Mouse (Mus musculus) forebrain, embryonic 10.5 days (tissue): ENCODE data around the gene Ptx4. TPM values are rescaled to one million over a fixed set of nuclear protein-coding genes. Genes with fewer than 3 reads are reported as not detected.
"Not testable (repeated sequence)": the region's sequence is repeated elsewhere in the genome, so short reads cannot be mapped to it uniquely, and the experiment has no call there.

Experiments
- DNase-seq: peaks from one replicate; pipeline ENCODE4 v3.0.0-alpha.2; 2017; ENCODE audit warnings: low spot score; ENCODE audit errors: extremely low spot score
- H3K27ac ChIP-seq: fragments of 300-500 bp; sonication (generic); 2 replicates; pipeline ENCODE4 v1.5.1; 2016; ENCODE audit warnings: mild to moderate bottlenecking
- H3K27me3 ChIP-seq: fragments of 300-500 bp; sonication (generic); 2 replicates; pipeline ENCODE4 v1.6.1; 2016; ENCODE audit warnings: mild to moderate bottlenecking; ENCODE audit not compliant: poor library complexity, severe bottlenecking
- H3K36me3 ChIP-seq: fragments of 300-500 bp; sonication (generic); replicated peaks from 2 replicates; pipeline ENCODE4 v1.6.1; 2016; ENCODE audit warnings: mild to moderate bottlenecking, moderate library complexity
- H3K4me1 ChIP-seq: fragments of 300-500 bp; sonication (generic); 2 replicates; pipeline ENCODE4 v1.6.1; 2016
- H3K4me3 ChIP-seq: fragments of 300-500 bp; sonication (generic); 2 replicates; pipeline ENCODE4 v1.5.1; 2016; ENCODE audit warnings: mild to moderate bottlenecking, moderate library complexity
- H3K9me3 ChIP-seq: fragments of 300-500 bp; sonication (generic); 2 replicates; pipeline ENCODE4 v1.6.1; 2016; ENCODE audit warnings: mild to moderate bottlenecking, moderate library complexity
- WGBS: fragments of 180-500 bp; shearing (Covaris S2); methylation state at CpG from one replicate; pipeline ENCODE4 v1.1.7; 2016; 5-methylcytosine and 5-hydroxymethylcytosine counted together
- polyA plus RNA-seq: library from polyadenylated mRNA; unstranded; fragments of >200 nt; fragmentation: Nextera tagmentation; extraction: Ambion mirVana; gene quantifications from 2 replicates; pipeline ENCODE4 v1.2.1, GENCODE M21; 2016

The Ptx4 gene
- polyA plus RNA-seq, 1 experiment from 2014 or later = 0.30 TPM

- DNase-seq = no peak
- no peaks in the 10 kb centered on the region for H3K36me3 ChIP-seq
- H3K4me3 ChIP-seq = no peak overlapping the region
- peaks cover 9% of the 10 kb centered on the region; the same call in 1 of the 2 replicates for H3K27me3 ChIP-seq
- no peaks in the 10 kb centered on the region for H3K9me3 ChIP-seq
- no peaks in the 10 kb centered on the region for H3K4me1 ChIP-seq
- 35% methylated on average over 7 of the region's 7 CpGs for WGBS
- no peak overlapping the region for H3K27ac ChIP-seq
These were observed 3.4 kb downstream of the Ptx4 start for GRCm38 (mm10) chr17:25123979-25124378.

GRCm38 (mm10) chr17:25125442-25126060 is 5.0 kb downstream of the Ptx4 start:
- H3K4me3 ChIP-seq, H3K36me3 ChIP-seq, H3K27ac ChIP-seq, DNase-seq, H3K27me3 ChIP-seq, H3K4me1 ChIP-seq, H3K9me3 ChIP-seq: not testable (repeated sequence)
- 78% methylated on average over 3 of the region's 3 CpGs for WGBS

- no peaks in the 10 kb centered on the region for H3K4me1 ChIP-seq
- no peak for DNase-seq
- no peaks in the 10 kb centered on the region for H3K9me3 ChIP-seq
- peaks cover 9% of the 10 kb centered on the region; the same call in 1 of the 2 replicates for H3K27me3 ChIP-seq
- WGBS = 77% methylated on average over 8 of the region's 8 CpGs
- no peak overlapping the region for H3K4me3 ChIP-seq
- H3K27ac ChIP-seq = no peak overlapping the region
- H3K36me3 ChIP-seq = no peaks in the 10 kb centered on the region
These were observed 6.5 kb downstream of the Ptx4 start for GRCm38 (mm10) chr17:25127079-25127478.

GRCm38 (mm10) chr17:25127681-25128080 is 7.1 kb downstream of the Ptx4 start:
- no peak for DNase-seq
- no peak overlapping the region for H3K27ac ChIP-seq

GRCm38 (mm10) chr17:25130060-25130459 is 9.5 kb downstream of the Ptx4 start:
- no peak for DNase-seq

More at GRCm38 (mm10) chr17:25127681-25128080, 7.1 kb downstream of the Ptx4 start:
- H3K27me3 ChIP-seq = peaks cover 9% of the 10 kb centered on the region; the same call in 1 of the 2 replicates
- 81% methylated on average over 9 of the region's 9 CpGs for WGBS
- no peaks in the 10 kb centered on the region for H3K4me1 ChIP-seq
- no peaks in the 10 kb centered on the region for H3K9me3 ChIP-seq
- no peaks in the 10 kb centered on the region for H3K36me3 ChIP-seq
- no peak overlapping the region for H3K4me3 ChIP-seq

GRCm38 (mm10) chr17:25133275-25133698 is 12.7 kb downstream of the Ptx4 start, which contains the start of gene Clcn7:
TSS of gene Clcn7 (plus strand) at chr17:25133391.
- Histone ChIP-seq H3K4me1 (peaks cover 17% of the 10 kb centered on the region), H3K27me3 (no peaks in the 10 kb centered on the region), H3K27ac (peak within 1 kb of the TSS; percentile 85), H3K4me3 (peak within 1 kb of the TSS; percentile 92), H3K36me3 (no peaks in the 10 kb centered on the region; the same call in 1 of the 2 replicates), H3K9me3 (no peaks in the 10 kb centered on the region)
- WGBS = under 1% methylated on average over 40 of the region's 40 CpGs
- DNase-seq = peak; percentile 93

More at GRCm38 (mm10) chr17:25130060-25130459, 9.5 kb downstream of the Ptx4 start:
- Histone ChIP-seq H3K36me3 (no peaks in the 10 kb centered on the region), H3K27me3 (no peaks in the 10 kb centered on the region), H3K4me3 (no peak overlapping the region), H3K9me3 (no peaks in the 10 kb centered on the region), H3K4me1 (peaks cover 13% of the 10 kb centered on the region), H3K27ac (no peak overlapping the region)
- 94% methylated on average over 1 of the region's 1 CpGs for WGBS

- Histone ChIP-seq H3K27ac (no peak overlapping the region), H3K4me3 (no peak overlapping the region), H3K36me3 (peaks cover 3% of the 10 kb centered on the region; the same call in 1 of the 2 replicates), H3K27me3 (no peaks in the 10 kb centered on the region), H3K9me3 (no peaks in the 10 kb centered on the region), H3K4me1 (peaks cover 17% of the 10 kb centered on the region)
- 95% methylated on average over 6 of the region's 6 CpGs for WGBS
- DNase-seq = no peak
These were observed 15.1 kb downstream of the Ptx4 start for GRCm38 (mm10) chr17:25135622-25136021.

GRCm38 (mm10) chr17:25138803-25139202 is 18.2 kb downstream of the Ptx4 start:
- Histone ChIP-seq H3K36me3 (peaks cover 10% of the 10 kb centered on the region), H3K9me3 (no peaks in the 10 kb centered on the region), H3K27me3 (no peaks in the 10 kb centered on the region), H3K27ac (no peak overlapping the region), H3K4me3 (no peak overlapping the region), H3K4me1 (peaks cover 14% of the 10 kb centered on the region)
- WGBS = 92% methylated on average over 1 of the region's 1 CpGs
- no peak for DNase-seq

GRCm38 (mm10) chr17:25139960-25140359 is 19.4 kb downstream of the Ptx4 start:
- Histone ChIP-seq H3K27me3 (no peaks in the 10 kb centered on the region), H3K9me3 (no peaks in the 10 kb centered on the region), H3K36me3 (peaks cover 21% of the 10 kb centered on the region), H3K27ac (no peak overlapping the region), H3K4me3 (no peak overlapping the region), H3K4me1 (peaks cover 3% of the 10 kb centered on the region; the same call in 1 of the 2 replicates)
- WGBS = 69% methylated on average over 4 of the region's 4 CpGs
- no peak for DNase-seq

- Histone ChIP-seq H3K4me3 (no peak within 1 kb of the TSS), H3K27ac (no peak within 1 kb of the TSS), H3K4me1 (no peaks in the 10 kb centered on the region), H3K27me3 (no peaks in the 10 kb centered on the region), H3K36me3 (peaks cover 42% of the 10 kb centered on the region), H3K9me3 (no peaks in the 10 kb centered on the region)
- WGBS = 81% methylated on average over 1 of the region's 1 CpGs
- DNase-seq = no peak
These were observed 41.6 kb downstream of the Ptx4 start, which contains the start of gene Ccdc154 for GRCm38 (mm10) chr17:25162161-25162560. TSS of gene Ccdc154 (plus strand) at chr17:25162461.

GRCm38 (mm10) chr17:25163387-25163786 is 42.8 kb downstream of the Ptx4 start:
- 79% methylated on average over 7 of the region's 7 CpGs for WGBS
- H3K36me3 ChIP-seq = peaks cover 32% of the 10 kb centered on the region
- no peaks in the 10 kb centered on the region for H3K9me3 ChIP-seq
- no peaks in the 10 kb centered on the region for H3K27me3 ChIP-seq
- no peak overlapping the region for H3K4me3 ChIP-seq
- no peak overlapping the region for H3K27ac ChIP-seq
- no peak for DNase-seq
- no peaks in the 10 kb centered on the region for H3K4me1 ChIP-seq

- no peak for DNase-seq
- Histone ChIP-seq H3K9me3 (no peaks in the 10 kb centered on the region), H3K4me3 (no peak overlapping the region), H3K27ac (no peak overlapping the region), H3K36me3 (peaks cover 21% of the 10 kb centered on the region), H3K4me1 (no peaks in the 10 kb centered on the region), H3K27me3 (no peaks in the 10 kb centered on the region)
- 88% methylated on average over 3 of the region's 3 CpGs for WGBS
These were observed 44.2 kb downstream of the Ptx4 start for GRCm38 (mm10) chr17:25164770-25165169.

- Histone ChIP-seq H3K36me3 (peaks cover 7% of the 10 kb centered on the region), H3K4me1 (no peaks in the 10 kb centered on the region), H3K4me3 (no peak overlapping the region), H3K27ac (no peak overlapping the region), H3K27me3 (no peaks in the 10 kb centered on the region), H3K9me3 (no peaks in the 10 kb centered on the region)
- 75% methylated on average over 6 of the region's 6 CpGs for WGBS
- DNase-seq = no peak
These were observed 45.6 kb downstream of the Ptx4 start for GRCm38 (mm10) chr17:25165970-25166671.
